Mouse (Mus musculus): ENCODE measurements around the gene Specc1l.

Gene Specc1l

DNA sequence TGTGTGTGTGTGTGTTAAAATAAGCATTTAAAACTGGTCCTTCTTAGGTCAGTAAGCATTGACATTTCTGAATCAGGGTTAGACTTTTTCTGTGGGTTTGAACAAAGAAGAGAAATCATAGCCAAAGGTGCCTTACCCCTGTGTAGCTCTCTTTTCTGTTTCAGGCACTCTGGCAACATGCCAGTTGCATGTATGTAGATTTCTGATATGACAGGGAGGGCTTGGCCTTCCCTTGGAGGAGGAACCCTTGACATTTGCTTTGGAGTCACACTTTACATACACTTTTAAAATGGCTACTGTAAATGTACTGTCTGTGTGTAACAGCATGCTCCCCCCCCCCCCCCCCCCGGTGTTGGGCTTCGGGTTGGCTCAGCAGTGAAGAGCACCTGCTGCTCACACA is 12.8 kb downstream of the Specc1l start:
- no peak for DNase-seq

DNA sequence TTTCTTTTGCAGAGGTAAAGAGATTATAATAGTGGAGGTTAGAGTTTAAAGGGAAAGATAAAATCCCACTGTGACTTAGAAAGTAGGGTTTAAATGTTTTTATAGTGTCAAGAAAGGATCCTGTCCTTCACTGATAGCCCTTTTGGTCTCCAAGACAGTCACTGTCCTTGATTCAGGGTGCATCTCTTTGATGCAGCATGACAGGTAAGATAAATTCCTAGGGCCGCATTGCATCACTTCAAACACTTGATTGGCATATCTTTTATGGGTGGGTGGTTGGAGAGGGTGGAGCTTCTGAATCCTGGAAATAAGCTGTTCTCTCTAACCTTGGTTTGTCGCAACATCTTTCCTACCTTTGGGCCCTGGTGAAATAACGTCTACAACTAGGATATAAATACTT is 15.5 kb downstream of the Specc1l start:
- no peak for DNase-seq

GRCm38 (mm10) chr10:75230572-75230971 is 18.7 kb downstream of the Specc1l start:
- DNase-seq: no peak

DNA sequence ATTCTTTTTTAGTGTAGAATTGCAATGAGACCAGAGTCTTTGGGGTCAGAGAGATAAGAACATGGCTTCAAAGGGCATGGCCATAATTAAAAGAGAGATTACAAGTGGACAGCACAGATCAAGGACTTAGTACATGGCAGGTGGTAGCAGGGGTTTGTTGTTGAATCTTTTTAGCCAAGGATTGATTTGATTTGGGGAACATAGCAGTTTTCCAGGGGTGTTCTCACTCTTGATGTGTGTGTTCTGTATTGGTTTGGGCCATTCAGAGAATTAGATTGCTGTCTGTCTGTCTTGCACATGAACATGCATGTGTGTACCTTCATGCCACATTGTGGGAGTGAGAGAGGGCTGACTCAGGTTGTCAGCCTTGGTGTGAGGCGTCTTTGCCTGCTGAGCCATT is 20.0 kb downstream of the Specc1l start:
- DNase-seq: no peak

DNA sequence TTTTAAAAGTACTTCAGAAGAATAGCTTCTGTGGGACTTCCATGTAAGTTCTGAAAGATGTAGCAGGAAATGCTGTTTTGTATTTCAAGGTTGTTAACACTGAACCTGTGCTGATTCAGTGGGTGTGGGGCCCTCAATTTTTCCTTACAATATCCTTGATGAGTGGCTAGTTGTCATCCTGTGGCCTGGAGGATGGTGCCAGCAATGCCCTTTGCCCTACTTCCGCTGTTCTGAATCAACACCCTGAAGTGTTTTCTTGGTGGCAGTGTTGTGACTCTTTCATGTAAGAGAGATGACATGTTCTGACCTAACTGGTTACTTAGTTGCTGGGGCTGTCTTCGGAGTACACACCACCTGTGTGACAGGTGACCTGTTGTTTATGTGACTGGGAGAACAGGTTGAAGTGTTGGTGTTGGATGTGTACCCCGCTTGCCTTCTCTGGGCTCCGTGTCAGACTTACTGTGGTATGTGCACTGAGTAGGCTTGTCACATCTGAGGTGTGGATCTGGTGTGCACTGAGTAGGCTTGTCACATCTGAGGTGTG is 20.8 kb downstream of the Specc1l start:
- no peak for DNase-seq

GRCm38 (mm10) chr10:75233489-75233888 is 21.6 kb downstream of the Specc1l start:
- no peak for DNase-seq

DNA sequence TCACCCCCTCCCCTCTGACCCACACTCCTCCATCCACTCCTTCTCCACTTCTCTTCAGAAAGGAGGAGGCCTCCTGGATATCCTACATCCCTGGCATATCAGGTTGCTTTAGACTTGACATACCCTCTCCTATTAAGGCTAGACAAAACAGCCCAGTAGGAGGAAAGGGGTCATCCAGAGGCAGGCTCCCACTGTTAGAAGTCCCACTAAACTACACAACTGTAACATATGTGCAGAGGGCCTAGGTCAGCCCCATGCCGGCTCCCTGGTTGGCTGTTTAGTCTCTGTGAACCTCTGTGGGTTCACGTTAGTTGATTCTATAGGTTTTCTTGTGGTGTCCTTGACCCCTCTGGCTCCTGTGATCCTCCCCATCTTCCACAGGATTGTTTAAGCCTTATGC is 23.9 kb downstream of the Specc1l start:
- no peak for DNase-seq

DNA sequence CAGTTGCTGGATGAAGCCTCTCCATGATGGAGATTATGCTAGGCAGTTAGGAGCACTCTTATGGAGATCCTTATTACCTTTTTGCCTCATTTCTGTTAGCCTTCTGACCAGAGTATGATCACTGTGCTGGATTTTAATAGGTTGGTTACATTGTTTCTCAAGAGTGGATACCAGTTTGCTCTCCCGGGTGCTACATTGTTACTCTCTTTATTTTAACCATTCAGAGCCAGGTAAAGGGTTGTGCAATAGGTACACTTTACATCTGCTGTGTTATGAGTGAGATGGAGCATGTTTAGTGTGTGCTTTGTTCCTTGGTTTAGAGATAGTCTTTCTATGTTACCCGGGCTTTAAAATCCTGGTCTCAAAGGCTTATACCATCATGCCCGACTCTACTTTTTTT is 24.3 kb downstream of the Specc1l start:
- DNase-seq: no peak

DNA sequence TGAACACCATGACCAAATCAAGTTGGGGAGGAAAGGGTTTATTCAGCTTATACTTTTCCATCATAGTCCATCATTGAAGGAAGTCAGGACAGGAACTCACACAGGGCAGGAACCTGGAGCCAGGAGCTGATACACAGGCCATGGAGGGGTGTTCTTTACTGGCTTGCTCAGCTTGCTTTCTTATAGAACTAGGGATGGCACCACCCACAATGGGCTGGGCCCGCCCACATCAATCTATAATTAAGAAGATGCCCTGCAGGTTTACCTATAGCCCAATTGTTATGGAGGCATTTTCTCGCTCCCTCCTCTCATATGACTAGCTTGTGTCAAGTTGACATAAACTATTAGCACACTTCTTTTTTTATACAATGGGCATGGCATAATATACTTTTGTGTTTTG is 25.3 kb downstream of the Specc1l start:
- DNase-seq: no peak

- DNase-seq: no peak
Observed at GRCm38 (mm10) chr10:75240583-75241250, 28.8 kb downstream of the Specc1l start.

DNA sequence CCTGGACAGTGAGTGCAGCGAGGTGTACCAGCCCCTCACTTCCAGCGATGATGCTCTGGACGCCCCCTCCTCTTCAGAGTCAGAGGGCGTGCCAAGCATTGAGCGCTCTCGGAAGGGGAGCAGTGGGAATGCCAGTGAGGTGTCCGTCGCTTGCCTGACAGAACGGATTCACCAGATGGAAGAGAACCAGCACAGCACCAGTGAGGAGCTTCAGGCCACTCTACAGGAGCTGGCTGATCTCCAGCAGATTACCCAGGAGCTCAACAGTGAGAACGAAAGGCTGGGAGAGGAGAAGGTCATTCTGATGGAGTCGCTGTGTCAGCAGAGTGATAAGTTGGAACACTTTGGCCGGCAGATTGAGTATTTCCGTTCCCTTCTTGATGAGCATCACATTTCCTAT is 33.9 kb downstream of the Specc1l start:
- no peak for DNase-seq

GRCm38 (mm10) chr10:75246331-75246730 is 34.5 kb downstream of the Specc1l start:
- DNase-seq: no peak

DNA sequence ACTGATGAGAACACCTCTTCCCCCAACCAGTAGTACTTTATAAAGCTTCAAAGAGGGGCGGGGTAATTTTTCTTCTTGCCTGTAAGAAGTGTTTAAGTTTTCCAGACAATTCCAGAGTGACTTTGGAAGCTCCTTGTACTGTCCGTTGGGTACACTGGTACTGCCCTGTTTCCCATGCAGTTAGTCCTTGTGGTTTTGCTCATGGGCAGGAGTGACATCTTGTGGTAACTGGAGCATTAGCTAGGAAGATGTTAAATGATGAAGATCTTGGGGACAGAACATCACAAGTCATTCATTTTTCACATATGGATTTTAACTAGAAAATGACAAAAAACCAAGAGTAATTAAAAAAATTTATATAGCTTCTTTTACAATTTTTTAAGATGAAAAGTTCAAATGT is 39.1 kb downstream of the Specc1l start:
- no peak for DNase-seq

- DNase-seq: peak in 1 of 2 experiments; percentile 20
Observed at GRCm38 (mm10) chr10:75252301-75253022, 40.6 kb downstream of the Specc1l start.

GRCm38 (mm10) chr10:75255091-75255490 is 43.2 kb downstream of the Specc1l start:
- DNase-seq: peak in 1 of 2 experiments; percentile 25

- DNase-seq: no peak
Observed at GRCm38 (mm10) chr10:75257401-75257800, 45.5 kb downstream of the Specc1l start.

DNA sequence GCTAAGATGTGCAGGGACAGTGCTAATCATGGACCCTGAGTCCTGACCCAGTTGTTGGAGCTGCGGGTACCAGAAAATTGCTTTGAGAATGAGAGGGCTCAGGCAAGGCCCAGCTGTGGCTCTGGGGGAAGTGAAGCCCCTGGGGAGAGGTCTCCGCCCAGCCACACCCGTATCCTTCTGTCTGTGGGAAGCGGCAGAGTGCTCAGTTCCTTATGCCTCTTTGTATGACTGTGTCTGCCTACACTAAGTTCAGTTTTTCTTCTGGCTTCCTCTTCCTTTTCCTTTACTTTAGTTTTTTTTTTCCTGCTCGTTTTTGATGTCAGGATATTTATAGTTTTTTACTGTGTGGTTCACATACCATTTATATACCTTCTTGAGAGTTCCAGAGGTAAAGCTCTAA is 46.4 kb downstream of the Specc1l start:
- no peak for DNase-seq

GRCm38 (mm10) chr10:75261268-75261667 is 49.4 kb downstream of the Specc1l start:
- peak; percentile 37 to 38 for DNase-seq

DNA sequence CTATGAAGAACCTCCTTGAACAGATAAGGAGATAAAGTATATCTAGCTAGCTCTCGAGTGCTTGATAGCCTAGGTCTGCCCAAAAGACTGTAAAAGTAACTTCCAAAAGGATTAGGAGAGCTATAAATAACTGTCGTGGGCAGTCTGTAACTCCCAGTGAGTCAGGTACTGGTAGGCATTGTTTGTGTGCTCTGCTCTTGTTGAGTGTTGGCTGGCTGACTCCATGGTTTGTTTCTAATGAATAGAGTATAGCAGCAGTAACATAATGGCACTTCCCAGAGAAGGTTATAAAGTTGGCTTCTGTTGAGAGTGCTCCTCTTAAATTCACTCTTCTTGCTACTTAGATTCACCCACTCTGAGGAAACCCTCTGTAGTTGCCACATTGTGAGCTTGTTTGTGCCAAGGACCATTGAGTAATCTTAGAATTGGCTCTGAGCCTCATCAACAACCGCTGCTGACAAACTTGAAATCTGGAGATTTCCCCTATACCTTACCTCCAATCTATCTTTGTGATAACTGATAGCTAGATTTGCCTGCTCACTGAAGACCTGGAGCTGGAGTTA is 53.2 kb downstream of the Specc1l start:
- DNase-seq: no peak

GRCm38 (mm10) chr10:75273020-75273419 is 61.1 kb downstream of the Specc1l start:
- DNase-seq: no peak

DNA sequence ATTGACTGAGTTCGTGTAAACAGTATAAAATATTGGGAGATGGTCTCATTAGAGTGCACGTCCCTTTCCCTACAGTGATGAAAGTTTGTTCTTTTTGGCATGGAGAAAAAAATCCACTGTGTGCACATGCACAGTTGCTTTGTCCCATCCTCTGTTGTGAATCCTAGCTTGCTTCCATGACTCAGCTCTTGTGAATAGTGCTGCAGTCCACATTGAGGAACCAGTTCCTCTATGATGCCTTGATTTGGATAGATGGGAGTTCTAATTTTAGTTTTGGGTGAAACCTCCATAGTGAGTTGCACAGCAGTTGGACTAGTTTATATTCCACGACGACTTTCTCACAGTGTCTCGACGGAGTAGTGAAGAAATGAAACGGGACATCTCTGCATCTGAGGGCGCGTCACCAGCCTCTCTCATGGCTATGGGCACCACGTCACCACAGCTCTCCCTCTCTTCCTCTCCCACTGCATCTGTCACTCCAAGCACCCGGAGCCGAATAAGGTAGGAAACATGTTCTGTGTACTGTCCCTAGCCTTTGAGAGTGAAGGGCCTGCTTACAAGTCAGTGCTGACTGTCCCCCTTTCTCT is 64.6 kb downstream of the Specc1l start:
- DNase-seq: no peak

GRCm38 (mm10) chr10:75277501-75277900 is 65.6 kb downstream of the Specc1l start:
- DNase-seq: peak in 1 of 2 experiments; percentile 47

- no peak for DNase-seq
Observed at GRCm38 (mm10) chr10:75282648-75283047, 70.8 kb downstream of the Specc1l start.

DNA sequence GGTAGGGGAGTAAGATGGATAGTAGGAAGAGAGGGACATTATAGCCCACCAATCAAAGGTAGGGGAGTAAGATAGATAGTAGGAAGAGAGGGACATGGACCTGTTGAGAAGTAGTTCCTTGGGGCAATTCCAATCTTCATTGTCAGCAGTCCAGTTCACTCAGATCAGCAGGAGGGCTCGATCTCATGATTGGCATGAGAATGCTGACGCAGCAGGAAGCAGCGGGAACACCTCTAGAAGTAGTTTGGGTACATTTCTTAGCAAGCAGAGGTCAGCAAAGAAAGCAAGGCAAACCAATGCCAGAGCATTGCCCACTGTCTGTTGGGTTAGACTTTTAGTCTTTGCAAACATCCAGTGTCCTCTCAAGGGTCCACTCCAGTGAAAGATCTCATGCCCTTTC is 71.9 kb downstream of the Specc1l start:
- no peak for DNase-seq

Data from kidney, adult 8-10 months (tissue).